Mouse (Mus musculus) regulatory T cell (primary cell): ENCODE results near the gene Nebl.

Experiments used
- in situ Hi-C: fragments of 300-600 bp; cut with MboI, MseI; formaldehyde crosslinking; loops from one replicate; pipeline ENCODE4 v1.15.1; 2025; ENCODE audit warnings: high pct_unique_total_duplicates

Gene Nebl

GRCm38 (mm10) chr2:17730957-17731830, at the start of gene Nebl:
TSS of gene Nebl (minus strand) at chr2:17731464.
- in situ Hi-C loops = no loop called here

- in situ Hi-C loops = no loop called here
Measured at GRCm38 (mm10) chr2:17770246-17770825, 39.1 kb upstream of the Nebl start.

- in situ Hi-C loops = no loop called here
Measured at GRCm38 (mm10) chr2:17769242-17769755, 38.0 kb upstream of the Nebl start.

GRCm38 (mm10) chr2:17756271-17756670, 25.0 kb upstream of the Nebl start:
- in situ Hi-C loops = no loop called here

- in situ Hi-C loops = no loop called here
Measured at GRCm38 (mm10) chr2:17742051-17742763, 10.9 kb upstream of the Nebl start.

GRCm38 (mm10) chr2:17741555-17741954, 10.3 kb upstream of the Nebl start:
- in situ Hi-C loops = no loop called here

GRCm38 (mm10) chr2:17740454-17740853, 9.2 kb upstream of the Nebl start:
- in situ Hi-C loops = no loop called here

- in situ Hi-C loops = no loop called here
Measured at GRCm38 (mm10) chr2:17732210-17732609, 946 bp upstream of the Nebl start.

GRCm38 (mm10) chr2:17731831-17732200, 552 bp upstream of the Nebl start:
- in situ Hi-C loops = no loop called here

- in situ Hi-C loops = no loop called here
Measured at GRCm38 (mm10) chr2:17730648-17730956, 662 bp downstream of the Nebl start.

- in situ Hi-C loops = loop anchor here (10.0 kb wide), 1 partner anchor 1935 kb away; no protein-coding TSS in a partner anchor
Measured at GRCm38 (mm10) chr2:17729770-17730647, 1.3 kb downstream of the Nebl start.

GRCm38 (mm10) chr2:17724405-17724804, 6.9 kb downstream of the Nebl start:
- in situ Hi-C loops = loop anchor here (10.0 kb wide), 1 partner anchor 1940 kb away; no protein-coding TSS in a partner anchor

GRCm38 (mm10) chr2:17723268-17724019, 7.8 kb downstream of the Nebl start:
- in situ Hi-C loops = loop anchor here (10.0 kb wide), 1 partner anchor 1941 kb away; no protein-coding TSS in a partner anchor

- in situ Hi-C loops = loop anchor here (10.0 kb wide), 1 partner anchor 1944 kb away; no protein-coding TSS in a partner anchor
Measured at GRCm38 (mm10) chr2:17721177-17721715, 10.0 kb downstream of the Nebl start.

- in situ Hi-C loops = no loop called here
Measured at GRCm38 (mm10) chr2:17718281-17718680, 13.0 kb downstream of the Nebl start.

- in situ Hi-C loops = no loop called here
Measured at GRCm38 (mm10) chr2:17717200-17717599, 14.1 kb downstream of the Nebl start.

- in situ Hi-C loops = no loop called here
Measured at GRCm38 (mm10) chr2:17715149-17715767, 16.0 kb downstream of the Nebl start.

- in situ Hi-C loops = no loop called here
Measured at GRCm38 (mm10) chr2:17714661-17715060, 16.6 kb downstream of the Nebl start.

- in situ Hi-C loops = no loop called here
Measured at GRCm38 (mm10) chr2:17714124-17714523, 17.1 kb downstream of the Nebl start.

GRCm38 (mm10) chr2:17711216-17711615, 20.0 kb downstream of the Nebl start:
- in situ Hi-C loops = no loop called here
